Mouse (Mus musculus) CD8-positive naive resting alpha-beta T cell, adult 2 months (primary cell): ENCODE results near the gene B4galt1.
A peak's percentile ranks its signal among the peaks of the same experiment; 100 is the strongest.

Experiments used
- DNase-seq, 2 experiments: peaks; one replicate each; pipeline ENCODE4 v3.0.0; 2022; ENCODE audit warnings: low read depth in 2 of 2, low spot score in 2 of 2

B4galt1 gene

DNA sequence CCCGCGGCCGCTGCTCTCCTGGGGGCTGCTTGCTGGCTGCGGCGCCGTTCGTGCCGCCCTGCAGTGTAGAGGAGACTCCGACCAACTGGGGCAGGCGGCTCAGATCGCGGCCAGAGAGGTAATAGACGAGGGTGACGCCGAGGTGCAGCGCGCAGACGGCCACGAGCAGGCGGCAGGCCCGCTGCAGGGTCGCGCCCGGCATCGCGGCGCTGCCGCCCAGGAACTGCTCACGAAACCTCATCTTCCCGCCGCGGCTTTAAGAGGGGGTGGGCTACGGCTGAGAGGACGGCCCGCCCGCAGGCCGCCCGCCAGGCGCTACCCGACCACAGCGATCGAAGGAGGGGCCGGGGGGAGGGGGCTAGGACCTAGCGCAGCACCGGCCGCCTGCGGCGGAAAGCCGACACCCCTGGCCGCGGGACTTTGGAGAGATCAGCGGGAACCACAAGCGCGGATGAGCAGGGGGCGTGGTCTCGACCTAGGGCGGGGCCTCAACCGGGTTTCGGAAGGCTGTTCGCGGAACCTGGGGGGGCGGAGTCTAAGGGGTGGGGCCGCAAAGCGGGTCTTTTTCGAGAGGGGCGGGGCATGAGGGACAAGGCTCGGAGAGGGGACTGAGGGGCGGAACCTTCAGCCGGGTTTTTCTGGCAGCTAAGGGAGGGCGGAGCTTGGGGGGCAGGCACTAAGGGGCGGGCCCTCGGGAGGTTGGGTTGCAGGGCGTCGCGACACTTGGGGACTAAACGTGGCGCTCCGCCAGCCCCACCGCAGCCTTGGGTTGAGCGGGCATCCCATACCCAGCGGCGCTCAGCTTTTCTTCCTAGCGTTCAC lies at the start of gene B4galt1:
Gene B4galt1 (minus strand): TSS at position 441 of the 822 bp plus-strand sequence.
- peak; percentile 97 to 98 for DNase-seq

DNA sequence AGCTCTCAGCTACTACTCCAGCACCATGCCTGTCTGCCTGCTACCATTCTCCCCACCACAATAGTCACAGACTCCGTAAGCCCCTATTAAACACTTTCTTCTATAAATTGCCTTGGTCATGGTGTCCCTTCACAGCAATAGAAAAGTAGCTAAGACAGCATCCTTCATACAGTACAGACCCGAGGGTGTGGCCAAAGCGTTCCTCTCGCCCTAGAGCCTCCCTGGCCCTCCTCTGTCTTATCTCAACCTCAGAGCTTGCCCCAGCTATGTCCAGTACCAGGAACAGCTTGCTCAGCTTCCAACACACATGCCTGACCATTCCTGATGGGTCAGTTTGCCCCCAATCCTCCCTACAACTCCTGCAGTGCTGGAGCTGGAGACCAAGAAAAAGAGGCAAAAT lies 46.8 kb upstream of the B4galt1 start:
- DNase-seq, result no peak

- DNase-seq, result no peak
Measured at GRCm38 (mm10) chr4:40900071-40900470, 46.3 kb upstream of the B4galt1 start.

GRCm38 (mm10) chr4:40899264-40899663 lies 45.5 kb upstream of the B4galt1 start:
- no peak for DNase-seq

DNA sequence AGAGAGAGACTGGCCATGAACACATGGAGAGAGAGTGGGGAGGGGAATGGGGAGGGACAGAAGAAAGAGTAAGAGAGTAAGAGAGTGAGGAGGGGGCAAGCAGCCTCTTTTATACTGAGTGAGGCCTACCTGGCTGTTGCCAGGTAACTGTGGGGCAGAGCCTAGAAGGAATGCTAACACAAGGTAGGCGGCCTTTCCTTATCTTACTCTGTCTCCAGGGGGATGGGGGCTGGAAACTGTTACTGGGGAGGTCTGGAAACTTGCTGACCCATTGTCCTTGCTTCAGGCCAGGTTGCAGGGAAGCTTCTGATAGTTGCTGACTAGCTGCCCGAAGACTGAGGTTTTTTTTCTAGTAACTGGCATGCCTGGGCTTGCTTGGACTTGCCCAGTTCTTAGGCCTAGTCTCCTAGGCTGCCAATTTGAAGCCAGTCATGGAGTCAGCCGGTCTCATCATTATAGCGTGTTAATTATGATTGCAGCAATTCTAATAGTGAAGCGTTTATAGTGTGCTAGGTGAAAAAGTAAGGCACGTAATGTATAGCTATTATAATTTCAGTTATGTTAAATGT lies 44.8 kb upstream of the B4galt1 start:
- no peak for DNase-seq

DNA sequence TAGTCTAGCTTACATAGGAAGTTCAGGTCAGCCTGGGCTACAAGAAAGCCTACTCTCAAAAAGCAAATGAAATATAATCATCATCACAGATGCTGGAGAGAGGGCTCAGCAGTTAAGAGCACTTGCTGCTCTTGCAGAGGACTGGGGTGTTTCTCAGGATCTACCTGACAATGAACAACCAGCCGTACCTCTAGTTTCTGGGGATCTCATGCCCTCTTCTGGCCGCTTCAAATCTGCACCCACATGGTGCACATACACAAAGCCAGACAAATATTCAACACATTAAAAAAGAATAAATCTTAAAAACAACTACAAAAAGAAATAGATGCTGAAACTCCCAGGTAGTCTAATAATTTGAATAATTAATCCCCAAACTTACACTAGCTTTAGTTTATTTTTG lies 41.8 kb upstream of the B4galt1 start:
- no peak for DNase-seq

- DNase-seq, result no peak
Measured at GRCm38 (mm10) chr4:40895118-40895517, 41.3 kb upstream of the B4galt1 start.

DNA sequence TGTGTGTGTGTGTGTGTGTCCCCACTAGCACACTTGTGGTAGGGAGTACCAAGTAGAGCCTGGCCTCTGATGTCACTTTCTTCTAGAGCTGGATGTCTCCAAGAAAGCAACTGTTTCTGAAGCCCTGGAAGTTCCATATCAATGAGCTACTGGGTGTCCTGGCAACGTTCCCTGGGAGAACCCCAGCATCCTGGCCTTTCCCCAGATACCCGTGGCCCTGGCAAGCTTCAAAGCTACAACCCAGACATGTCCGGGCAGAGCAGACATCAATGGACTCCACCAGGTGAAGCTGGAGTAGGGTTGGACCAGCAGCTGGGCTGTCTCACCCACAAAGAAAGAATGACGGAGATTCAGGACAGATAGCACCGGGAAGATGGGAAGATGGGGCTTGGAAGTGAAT lies 37.4 kb upstream of the B4galt1 start:
- no peak for DNase-seq

GRCm38 (mm10) chr4:40889983-40890382 lies 36.2 kb upstream of the B4galt1 start:
- no peak for DNase-seq

DNA sequence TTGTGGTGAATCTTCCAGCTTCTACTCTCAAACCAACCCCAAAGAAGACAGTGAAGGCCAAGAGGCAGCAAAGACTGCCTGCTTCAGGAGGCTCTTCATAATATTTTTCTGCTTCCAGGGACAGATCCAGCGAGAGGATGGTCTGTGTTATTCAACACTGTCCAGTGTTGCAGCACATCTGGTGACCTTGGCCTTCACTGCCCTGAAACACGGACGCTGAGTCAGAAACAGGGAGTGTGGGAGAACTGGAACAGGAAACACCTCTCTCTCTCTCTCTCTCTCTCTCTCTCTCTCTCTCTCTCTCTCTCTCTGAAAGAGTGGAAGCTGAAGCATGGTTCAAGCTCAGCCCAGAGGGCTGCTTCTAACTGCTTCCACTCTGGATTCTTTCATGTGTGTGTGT lies 35.4 kb upstream of the B4galt1 start:
- no peak for DNase-seq

GRCm38 (mm10) chr4:40888839-40889238 lies 35.0 kb upstream of the B4galt1 start:
- DNase-seq, result no peak

DNA sequence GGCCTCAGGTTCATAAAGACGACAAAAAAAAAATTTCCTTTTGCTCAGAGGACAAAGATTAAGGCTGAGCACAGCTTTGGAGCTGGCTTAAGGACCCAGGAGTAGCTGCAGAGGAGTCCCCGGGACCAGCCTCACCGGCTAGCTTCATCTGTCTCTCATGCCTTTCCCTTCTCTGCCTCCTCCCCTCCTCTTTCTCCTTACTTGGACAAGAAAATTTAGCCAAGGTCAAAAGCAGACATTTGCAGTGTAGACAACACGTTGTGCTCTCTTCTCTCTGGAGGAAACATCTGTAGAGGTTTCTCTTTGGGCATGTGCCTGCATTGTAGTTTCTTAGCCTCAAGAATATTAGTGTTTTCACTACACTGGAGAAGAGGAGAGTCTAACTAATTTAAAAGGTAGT lies 32.1 kb upstream of the B4galt1 start:
- DNase-seq, result no peak

GRCm38 (mm10) chr4:40885166-40885525 lies 31.3 kb upstream of the B4galt1 start:
- DNase-seq, result no peak

- DNase-seq, result no peak
Measured at GRCm38 (mm10) chr4:40884282-40885165, 30.7 kb upstream of the B4galt1 start.

GRCm38 (mm10) chr4:40883200-40883599 lies 29.4 kb upstream of the B4galt1 start:
- DNase-seq, result peak; percentile 24 to 27

- no peak for DNase-seq
Measured at GRCm38 (mm10) chr4:40877528-40877927, 23.7 kb upstream of the B4galt1 start.

DNA sequence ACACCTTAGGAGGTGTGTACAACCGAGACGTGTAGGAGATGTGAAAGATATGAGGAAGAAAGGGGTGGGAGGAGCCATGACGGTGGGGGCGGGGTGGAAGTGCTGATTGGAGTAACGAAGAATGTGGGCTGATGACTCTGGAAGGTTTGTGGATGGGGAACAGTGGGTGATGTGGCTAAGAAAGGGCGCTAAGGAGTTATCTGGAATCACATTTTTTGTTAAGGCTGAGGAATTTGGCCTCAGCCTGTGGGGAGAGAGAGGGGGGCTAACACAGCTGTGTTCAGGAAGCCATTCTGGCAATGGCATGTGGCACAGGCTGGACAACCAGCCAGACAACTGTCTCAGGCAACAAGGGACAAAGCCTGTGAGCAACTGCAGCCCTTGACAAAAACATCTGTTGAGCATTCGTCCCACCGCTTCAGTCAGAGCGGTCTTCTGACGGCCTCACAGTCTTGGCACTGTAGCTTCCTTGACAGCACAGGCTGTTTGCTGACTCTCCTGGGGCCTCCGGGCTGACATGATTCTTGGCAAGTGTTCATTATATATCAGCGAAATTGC lies 23.1 kb upstream of the B4galt1 start:
- peak; percentile 11 to 42 for DNase-seq

GRCm38 (mm10) chr4:40875842-40876241 lies 22.0 kb upstream of the B4galt1 start:
- DNase-seq, result peak; percentile 75 to 80

- DNase-seq, result no peak
Measured at GRCm38 (mm10) chr4:40874794-40875552, 21.2 kb upstream of the B4galt1 start.

GRCm38 (mm10) chr4:40874151-40874600 lies 20.4 kb upstream of the B4galt1 start:
- no peak for DNase-seq

GRCm38 (mm10) chr4:40873320-40873719 lies 19.5 kb upstream of the B4galt1 start:
- no peak for DNase-seq
